ENCODE assay signal across 18 mouse cellular contexts in genomic region chr11:26526861-26527260, GRCm38 (mm10).
DNase-seq lines count a peak whose midpoint lies in the region; ATAC-seq and TF ChIP-seq lines count a peak whose summit lies in the region.
"Had no signal": no experiment of that assay in that cellular context is flagged by ENCODE, and none has a peak within 500 bp of the region (broad histone marks: within the 10 kb centered on the region; RNA-seq: fewer than 3 reads in every experiment).

No protein-coding gene starts in this region.

- no peak for TF ChIP-seq EP300 in stomach, postnatal 0 days (optimal IDR thresholded peaks at IDR 0.05)

- TF ChIP-seq POLR2A in thymus, adult 2 months (IDR thresholded peaks at IDR 0.05; ENCODE audit: control insufficient read depth, extremely low read depth, insufficient read depth, low read length, poor library complexity): no peak

- no peak overlapping the region for H3K27ac ChIP-seq in hindbrain, embryonic 11.5 days (ENCODE audit: low read depth, low read length)
- no peak overlapping the region for H3K27ac ChIP-seq in hindbrain, embryonic 14.5 days
- H3K27ac ChIP-seq in thymus, adult 2 months (ENCODE audit: control insufficient read depth, insufficient read depth, low read length): no peak overlapping the region
- no peak overlapping the region for H3K27ac ChIP-seq in stomach, postnatal 0 days (replicated peaks)
- H3K27ac ChIP-seq: embryonic facial prominence, embryonic 15.5 days; forebrain, embryonic 15.5 days; heart, embryonic 13.5 days; hindbrain, embryonic 13.5 days; liver, embryonic 15.5 days; macrophage; neural tube, embryonic 12.5 days had no signal

- TF ChIP-seq CTCF in thymus, adult 2 months (IDR thresholded peaks at IDR 0.05; ENCODE audit: borderline replicate concordance, control insufficient read depth, extremely low read depth, insufficient read depth, low read length, poor library complexity): no peak
- TF ChIP-seq CTCF in stomach, postnatal 0 days (IDR thresholded peaks at IDR 0.05; ENCODE audit: low read depth): peak; percentile 26; the same call in 1 of the 2 replicates

- no peak overlapping the region for H3K4me3 ChIP-seq in hindbrain, embryonic 11.5 days (ENCODE audit: low read depth, low read length)
- H3K4me3 ChIP-seq in hindbrain, embryonic 14.5 days (replicated peaks; ENCODE audit: low read length): no peak overlapping the region
- H3K4me3 ChIP-seq in thymus, adult 2 months (ENCODE audit: control insufficient read depth, insufficient read depth, low read length): no peak overlapping the region
- H3K4me3 ChIP-seq in stomach, postnatal 0 days (ENCODE audit: low read depth, low read length): no peak overlapping the region
- H3K4me3 ChIP-seq: embryonic facial prominence, embryonic 15.5 days; forebrain, embryonic 15.5 days; heart, embryonic 13.5 days; hindbrain, embryonic 13.5 days; liver, embryonic 15.5 days; neural tube, embryonic 12.5 days had no signal

- H3K27me3 ChIP-seq in hindbrain, embryonic 11.5 days (ENCODE audit: control insufficient read depth, insufficient read depth, low read length): no peaks in the 10 kb centered on the region
- H3K27me3 ChIP-seq in hindbrain, embryonic 14.5 days (ENCODE audit: control insufficient read depth, insufficient read depth, low read length): no peaks in the 10 kb centered on the region
- no peaks in the 10 kb centered on the region for H3K27me3 ChIP-seq in thymus, adult 2 months (ENCODE audit: control insufficient read depth, insufficient read depth, low read length)
- H3K27me3 ChIP-seq in stomach, postnatal 0 days (ENCODE audit: control insufficient read depth, insufficient read depth, low read length): no peaks in the 10 kb centered on the region
- H3K27me3 ChIP-seq: embryonic facial prominence, embryonic 15.5 days; forebrain, embryonic 15.5 days; heart, embryonic 13.5 days; hindbrain, embryonic 13.5 days; liver, embryonic 15.5 days; neural tube, embryonic 12.5 days had no signal

- peak; percentile 19 for DNase-seq in hindbrain, embryonic 11.5 days (ENCODE audit: low spot score)
- DNase-seq in hindbrain, embryonic 14.5 days (ENCODE audit: low spot score): no peak
- DNase-seq in thymus, adult 2 months: peak; percentile 16
- no peak for DNase-seq in thymus, postnatal 10 days (ENCODE audit: low spot score in 2 of 2)
- peak; percentile 23 for DNase-seq in NIH3T3 (ENCODE audit: low read depth)
- DNase-seq in stomach, postnatal 0 days (ENCODE audit: low spot score): no peak
- no peak for DNase-seq in T-cell, adult 2 months (ENCODE audit: low spot score)
- DNase-seq in cerebellum, adult 11-12 months: no peak
- DNase-seq: gastrocnemius, postnatal 10 days; retina, postnatal 1 day had no signal

- no peak overlapping the region for H3K4me2 ChIP-seq in hindbrain, embryonic 11.5 days (replicated peaks; ENCODE audit: low read depth, low read length)
- no peak overlapping the region for H3K4me2 ChIP-seq in hindbrain, embryonic 14.5 days (replicated peaks)
- H3K4me2 ChIP-seq in stomach, postnatal 0 days (replicated peaks; ENCODE audit: low read depth): no peak overlapping the region
- H3K4me2 ChIP-seq: embryonic facial prominence, embryonic 15.5 days; forebrain, embryonic 15.5 days; heart, embryonic 13.5 days; hindbrain, embryonic 13.5 days; liver, embryonic 15.5 days; neural tube, embryonic 12.5 days had no signal

- H3K4me1 ChIP-seq in hindbrain, embryonic 11.5 days (replicated peaks; ENCODE audit: control insufficient read depth, insufficient read depth, low read length): no peaks in the 10 kb centered on the region
- no peaks in the 10 kb centered on the region for H3K4me1 ChIP-seq in hindbrain, embryonic 14.5 days (replicated peaks; ENCODE audit: control insufficient read depth, insufficient read depth, low read length)
- H3K4me1 ChIP-seq in thymus, adult 2 months (replicated peaks; ENCODE audit: control insufficient read depth, insufficient read depth, low read length): no peaks in the 10 kb centered on the region
- H3K4me1 ChIP-seq in stomach, postnatal 0 days (replicated peaks; ENCODE audit: control insufficient read depth, insufficient read depth): no peaks in the 10 kb centered on the region
- H3K4me1 ChIP-seq: embryonic facial prominence, embryonic 15.5 days; forebrain, embryonic 15.5 days; heart, embryonic 13.5 days; hindbrain, embryonic 13.5 days; liver, embryonic 15.5 days; neural tube, embryonic 12.5 days had no signal

- H3K9me3 ChIP-seq in hindbrain, embryonic 11.5 days (ENCODE audit: control insufficient read depth, low read length): no peaks in the 10 kb centered on the region
- no peaks in the 10 kb centered on the region for H3K9me3 ChIP-seq in hindbrain, embryonic 14.5 days (ENCODE audit: control insufficient read depth, low read length)
- no peaks in the 10 kb centered on the region for H3K9me3 ChIP-seq in stomach, postnatal 0 days (ENCODE audit: control insufficient read depth, low read length)
- H3K9me3 ChIP-seq: embryonic facial prominence, embryonic 15.5 days; forebrain, embryonic 15.5 days; heart, embryonic 13.5 days; hindbrain, embryonic 13.5 days; liver, embryonic 15.5 days; neural tube, embryonic 12.5 days had no signal

- WGBS in hindbrain, embryonic 11.5 days: 98% methylated on average over 2 of the region's 2 CpGs
- 100% methylated on average over 2 of the region's 2 CpGs for WGBS in hindbrain, embryonic 14.5 days
- WGBS in thymus, adult 2 months: 100% methylated on average over 2 of the region's 2 CpGs
- 91% methylated on average over 2 of the region's 2 CpGs for WGBS in stomach, postnatal 0 days

- no peak overlapping the region for H3K9ac ChIP-seq in hindbrain, embryonic 11.5 days (ENCODE audit: low read depth, low read length)
- no peak overlapping the region for H3K9ac ChIP-seq in hindbrain, embryonic 14.5 days
- no peak overlapping the region for H3K9ac ChIP-seq in stomach, postnatal 0 days (ENCODE audit: low read length)
- H3K9ac ChIP-seq: embryonic facial prominence, embryonic 15.5 days; forebrain, embryonic 15.5 days; heart, embryonic 13.5 days; hindbrain, embryonic 13.5 days; liver, embryonic 15.5 days; neural tube, embryonic 12.5 days had no signal

- H3K36me3 ChIP-seq in hindbrain, embryonic 11.5 days (ENCODE audit: control insufficient read depth, insufficient read depth, low read length): no peaks in the 10 kb centered on the region
- no peaks in the 10 kb centered on the region for H3K36me3 ChIP-seq in hindbrain, embryonic 14.5 days (replicated peaks; ENCODE audit: control insufficient read depth, insufficient read depth)
- peaks cover 4% of the 10 kb centered on the region for H3K36me3 ChIP-seq in thymus, adult 2 months (ENCODE audit: control insufficient read depth, insufficient read depth, low read length)
- H3K36me3 ChIP-seq in stomach, postnatal 0 days (ENCODE audit: control insufficient read depth, insufficient read depth, low read length): no peaks in the 10 kb centered on the region; the same call in 1 of the 2 replicates
- H3K36me3 ChIP-seq: embryonic facial prominence, embryonic 15.5 days; forebrain, embryonic 15.5 days; hindbrain, embryonic 13.5 days; neural tube, embryonic 12.5 days had no signal

- no peak for ATAC-seq in hindbrain, embryonic 11.5 days (ENCODE audit: low FRiP score)
- ATAC-seq in hindbrain, embryonic 14.5 days (ENCODE audit: low FRiP score): no peak
- no peak for ATAC-seq in stomach, postnatal 0 days (ENCODE audit: low FRiP score, low TSS enrichment)
- ATAC-seq: forebrain, embryonic 15.5 days; midbrain, embryonic 16.5 days had no signal

Comparison
In these comparisons a context has a peak if more than half of its experiments do, and no peak if none do; other contexts are left out.
1. DNase-seq: peak in hindbrain, embryonic 11.5 days (single experiment), thymus, adult 2 months (single experiment) and NIH3T3 (single experiment); none in hindbrain, embryonic 14.5 days (single experiment), thymus, postnatal 10 days (0 of 2), stomach, postnatal 0 days (single experiment), T-cell, adult 2 months (single experiment) and cerebellum, adult 11-12 months (single experiment).